Mouse (Mus musculus) heart, postnatal 0 days (tissue): ENCODE measurements around the gene Tmem198.

Experiments
- CTCF ChIP-seq: IDR thresholded peaks from 2 replicates; pipeline ENCODE4 v1.5.1; 2016; ENCODE audit warnings: antibody characterized with exemption, control low read depth, low read depth
- EP300 ChIP-seq: IDR thresholded peaks from 2 replicates; pipeline ENCODE4 v1.6.1; 2016; ENCODE audit warnings: antibody characterized with exemption, low read depth

DNA sequence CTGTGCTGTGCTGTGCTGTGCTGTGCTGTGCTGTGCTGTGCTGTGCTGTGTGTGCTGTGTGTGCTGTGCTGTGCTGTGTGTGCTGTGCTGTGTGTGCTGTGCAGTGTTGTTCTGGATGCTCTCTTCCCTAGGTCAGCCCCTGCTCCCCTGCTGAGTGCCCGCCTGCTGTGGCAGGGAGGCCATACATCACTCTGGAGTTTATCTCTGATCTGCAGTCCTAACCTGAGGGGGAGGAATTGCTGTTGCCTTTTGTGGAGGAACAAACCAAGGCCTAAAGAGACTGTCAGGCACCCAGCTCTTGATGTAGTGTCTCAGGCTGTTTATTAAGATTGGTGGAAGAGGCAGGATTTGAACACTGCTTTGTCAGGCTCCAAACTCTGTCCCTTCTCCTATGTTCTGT, 16.7 kb upstream of the Tmem198 start:
- TF ChIP-seq EP300, result no peak
- no peak for TF ChIP-seq CTCF
